Mouse (Mus musculus): ENCODE data around the gene Btbd10.

- TF ChIP-seq POLR2A (IDR thresholded peaks at IDR 0.05; ENCODE audit: low read depth, low read length) (no peak), CTCF (IDR thresholded peaks at IDR 0.05; ENCODE audit: extremely low read depth, insufficient read length, insufficient replicate concordance, low read depth, low read length) (no peak)
Measured at GRCm38 (mm10) chr7:113278493-113278892, 90.7 kb downstream of the Btbd10 start.
